Mouse (Mus musculus) cerebellum, adult 11 months (tissue): Measurements from ENCODE around the gene Rnd2.
"Not testable (repeated sequence)": the region's sequence is repeated elsewhere in the genome, so short reads cannot be mapped to it uniquely, and the experiment has no call there.

ENCODE experiments used
- DNase-seq: peaks from one replicate; pipeline ENCODE4 v3.0.0; 2022

Gene Rnd2

DNA sequence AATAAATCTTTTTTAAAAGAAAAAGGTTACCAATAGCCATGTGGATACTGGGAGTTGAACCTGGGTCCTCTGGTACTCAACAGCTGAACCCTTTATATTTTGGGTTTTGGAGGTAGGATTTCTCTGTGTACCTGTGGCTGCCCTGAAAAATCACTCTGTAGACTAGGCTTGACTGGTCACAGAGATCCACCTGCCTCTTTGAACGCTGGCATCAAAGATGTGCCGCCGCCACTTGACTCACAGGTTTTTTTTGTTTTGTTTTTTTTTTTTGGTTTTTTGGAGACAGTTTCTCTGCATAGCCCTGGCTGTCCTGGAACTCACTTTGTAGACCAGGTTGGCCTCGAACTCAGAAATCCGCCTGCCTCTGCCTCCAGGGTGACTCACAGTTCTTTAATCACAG lies 17.0 kb upstream of the Rnd2 start:
- no peak for DNase-seq

DNA sequence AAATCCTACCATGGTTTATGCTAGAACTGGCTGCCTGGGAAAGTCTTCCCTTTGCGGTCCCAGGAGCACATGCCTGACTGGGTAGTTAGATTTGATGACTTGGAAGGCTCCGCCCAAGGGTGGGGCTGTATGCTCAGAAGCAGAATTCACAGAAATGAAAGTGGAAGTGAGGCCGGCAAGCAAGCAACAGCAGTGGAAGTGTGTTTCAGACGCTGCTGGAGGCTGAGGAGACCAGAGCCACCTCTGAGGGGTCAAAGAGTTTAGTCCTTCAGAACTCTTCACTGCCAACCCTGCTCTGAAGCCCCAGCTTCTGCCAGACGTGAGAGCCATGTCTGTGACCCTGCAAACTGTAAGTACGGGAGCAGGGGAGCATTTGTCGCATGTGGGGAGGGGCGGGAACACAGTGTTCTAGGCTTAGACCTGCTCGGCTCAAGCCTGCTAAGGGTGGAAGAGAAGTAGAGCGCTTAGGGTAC lies 16.5 kb upstream of the Rnd2 start, which contains the start of gene Ifi35:
Gene Ifi35 (plus strand): TSS at position 134 of the 473 bp plus-strand sequence.
- no peak for DNase-seq

DNA sequence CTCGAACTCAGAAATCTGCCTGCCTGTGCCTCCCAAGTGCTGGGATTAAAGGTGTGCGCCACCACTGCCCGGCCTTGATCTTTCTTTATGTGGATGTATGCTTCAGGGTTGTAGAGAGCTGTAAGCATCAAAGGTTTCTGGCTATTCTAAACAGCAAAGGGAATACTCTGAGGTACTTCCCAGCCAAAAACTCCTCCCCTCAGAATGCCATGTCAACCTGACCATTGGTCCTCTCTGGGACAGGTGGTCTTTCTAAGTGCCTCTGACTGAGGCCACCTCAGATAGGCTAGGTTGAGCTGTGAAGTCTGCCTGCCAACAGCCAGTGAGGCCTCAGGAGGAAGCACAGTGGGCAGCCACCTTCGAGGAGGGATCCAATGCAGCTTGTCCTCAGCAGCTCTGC lies 15.9 kb upstream of the Rnd2 start:
- DNase-seq, result no peak

DNA sequence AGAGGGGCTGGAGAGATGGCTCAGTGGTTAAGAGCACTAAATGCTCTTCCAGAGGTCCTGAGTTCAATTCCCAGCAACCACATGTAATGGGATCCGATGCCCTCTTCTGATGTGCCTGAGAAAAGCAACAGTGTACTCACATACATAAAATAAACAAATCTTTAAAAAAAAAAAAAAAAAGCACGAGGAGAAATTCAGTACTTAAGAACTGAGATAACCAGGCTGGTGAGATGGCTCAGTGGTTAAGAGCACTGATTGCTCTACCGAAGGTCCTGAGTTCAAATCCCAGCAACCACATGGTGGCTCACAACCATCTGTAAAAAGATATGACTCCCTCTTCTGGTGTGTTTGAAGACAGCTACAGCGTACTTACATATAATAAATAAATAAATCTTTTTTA lies 15.2 kb upstream of the Rnd2 start:
- DNase-seq, result not testable (repeated sequence)

DNA sequence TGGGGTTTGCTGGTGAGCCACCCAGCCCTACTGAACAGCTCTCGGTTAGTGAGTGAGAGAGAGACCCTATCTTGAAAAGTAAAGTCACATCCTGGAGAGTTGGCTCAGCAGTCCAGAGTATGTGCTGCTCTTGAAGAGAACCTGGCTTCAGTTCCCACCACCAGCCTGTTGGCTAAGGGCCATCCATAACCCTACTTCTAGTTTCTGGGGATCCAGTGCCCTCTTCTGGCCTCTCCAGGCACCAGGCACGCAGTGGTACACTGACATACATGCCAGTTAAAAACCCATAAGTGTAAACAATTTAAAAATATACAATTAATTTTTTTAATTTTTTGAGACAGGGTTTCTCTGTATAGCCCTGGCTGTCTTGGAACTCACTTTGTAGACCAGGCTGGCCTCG lies 14.4 kb upstream of the Rnd2 start:
- no peak for DNase-seq

DNA sequence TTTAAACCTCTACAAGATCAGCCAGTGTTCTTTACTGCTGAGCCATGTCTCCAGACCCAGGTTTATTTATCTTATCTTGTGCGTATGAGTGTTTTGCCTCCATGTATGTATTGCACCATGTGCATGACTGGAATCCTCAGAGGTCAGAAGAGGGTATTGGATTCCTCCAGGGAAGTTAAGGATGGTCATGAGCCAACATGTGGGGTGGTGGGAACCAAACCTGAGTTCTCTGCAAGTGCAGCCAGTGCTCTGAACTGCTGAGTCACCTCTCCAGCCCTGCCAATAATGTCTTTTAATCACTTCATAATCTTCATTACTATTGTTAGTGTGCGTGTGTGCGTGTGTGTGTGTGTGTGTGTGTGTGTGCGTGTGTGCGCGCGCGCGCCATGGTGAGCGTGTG lies 13.3 kb upstream of the Rnd2 start:
- DNase-seq, result no peak

DNA sequence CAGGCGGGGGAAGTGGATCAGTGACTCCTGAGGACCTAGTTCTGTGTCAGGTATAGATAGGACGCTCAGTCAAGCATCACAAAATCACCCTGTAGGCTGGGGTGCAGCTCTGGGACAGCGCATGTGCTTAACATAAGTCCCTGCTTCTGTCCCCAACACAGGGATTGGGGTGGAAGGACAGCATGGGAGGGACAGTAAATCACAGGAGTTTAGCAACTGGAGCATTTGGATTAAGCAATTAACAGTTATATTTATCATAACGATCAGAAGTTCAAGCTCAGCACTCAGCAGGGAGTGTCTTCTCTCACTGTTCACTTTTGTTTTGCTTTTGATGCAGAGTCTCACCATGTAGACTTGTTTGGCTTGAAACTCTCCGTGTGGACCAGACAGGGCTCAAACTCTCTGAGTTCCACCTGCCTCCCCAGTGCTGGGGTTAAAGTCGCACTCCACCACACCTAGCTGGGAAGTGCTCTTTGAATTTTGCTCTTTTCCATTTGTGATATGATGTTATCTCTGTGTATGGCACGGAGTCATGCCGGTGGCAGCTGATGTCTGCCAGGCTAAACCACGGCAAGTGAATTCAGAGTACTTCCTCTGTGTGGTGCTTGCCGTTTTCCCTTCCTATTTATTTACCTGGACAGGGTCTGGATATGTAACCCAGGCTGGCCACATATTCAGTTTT lies 12.6 kb upstream of the Rnd2 start:
- DNase-seq, result no peak

DNA sequence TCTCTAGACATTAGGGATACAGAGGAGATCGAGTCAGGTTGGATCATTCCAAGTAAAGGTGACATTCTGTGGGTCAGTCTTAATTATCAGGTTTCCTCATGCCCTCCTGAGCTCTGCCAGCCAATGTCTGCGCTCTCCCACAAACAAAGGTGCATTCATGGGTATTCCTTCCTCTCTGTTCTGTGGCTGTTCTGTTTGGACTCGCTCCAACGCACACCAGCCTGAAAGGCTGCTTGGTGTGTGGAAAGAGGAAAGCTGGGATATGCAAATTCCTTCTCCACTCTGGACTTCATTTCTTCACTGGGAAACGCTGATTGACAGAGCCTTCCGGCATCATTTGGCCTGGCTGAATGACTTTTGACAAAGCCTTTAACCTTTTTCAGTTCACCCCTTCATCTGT lies 10.1 kb upstream of the Rnd2 start:
- no peak for DNase-seq

DNA sequence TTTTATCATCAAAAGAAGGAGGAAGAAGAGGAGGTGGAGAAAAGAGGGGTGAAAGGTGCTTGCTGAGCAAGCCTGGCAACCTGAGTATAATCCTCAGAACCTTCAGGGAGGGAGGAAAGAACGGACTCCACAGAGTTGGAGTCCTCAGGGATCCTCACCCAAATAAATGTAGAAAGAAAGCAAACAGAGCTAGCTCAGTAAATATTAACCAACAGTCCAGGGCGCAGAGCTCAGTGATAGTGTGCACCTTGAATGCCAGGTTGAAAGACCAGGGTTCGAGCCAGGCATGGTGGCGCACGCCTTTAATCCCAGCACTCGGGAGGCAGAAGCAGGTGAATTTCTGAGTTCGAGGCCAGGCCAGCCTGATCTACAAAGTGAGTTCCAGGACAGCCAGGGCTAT lies 9.2 kb upstream of the Rnd2 start:
- no peak for DNase-seq

DNA sequence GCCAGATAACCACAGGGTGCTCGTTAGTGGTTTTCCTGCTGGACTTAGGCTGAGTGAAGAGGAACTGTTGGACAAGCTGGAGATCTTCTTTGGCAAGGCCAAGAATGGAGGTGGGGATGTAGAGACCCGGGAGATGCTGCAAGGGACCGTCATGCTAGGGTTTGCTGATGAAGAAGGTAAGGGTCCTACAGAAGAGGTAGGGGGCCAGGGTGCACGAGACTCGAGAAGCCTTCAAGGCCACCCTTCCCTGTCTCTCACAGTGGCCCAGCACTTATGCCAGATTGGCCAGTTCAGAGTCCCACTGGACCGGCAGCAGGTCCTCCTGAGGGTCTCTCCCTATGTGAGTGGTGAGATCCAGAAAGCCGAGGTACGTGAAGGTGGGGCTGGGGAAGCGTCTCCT lies 7.2 kb upstream of the Rnd2 start:
- no peak for DNase-seq

DNA sequence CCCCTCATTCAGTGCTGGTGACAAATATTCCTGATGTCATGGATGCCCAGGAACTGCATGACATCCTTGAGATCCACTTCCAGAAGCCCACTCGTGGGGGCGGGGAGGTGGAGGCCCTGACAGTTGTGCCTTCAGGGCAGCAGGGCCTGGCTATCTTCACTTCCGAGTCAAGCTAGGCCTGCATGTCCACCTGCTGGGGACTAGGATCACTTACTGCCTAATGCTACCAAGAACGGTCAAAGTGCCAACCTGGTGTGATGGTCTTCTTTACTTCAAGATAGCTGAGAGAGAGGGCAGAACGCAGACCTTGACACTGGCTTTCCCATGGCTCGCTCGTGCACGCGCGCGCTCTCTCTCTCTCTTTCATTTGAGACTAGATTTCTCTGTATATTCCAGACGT lies 6.6 kb upstream of the Rnd2 start:
- no peak for DNase-seq

DNA sequence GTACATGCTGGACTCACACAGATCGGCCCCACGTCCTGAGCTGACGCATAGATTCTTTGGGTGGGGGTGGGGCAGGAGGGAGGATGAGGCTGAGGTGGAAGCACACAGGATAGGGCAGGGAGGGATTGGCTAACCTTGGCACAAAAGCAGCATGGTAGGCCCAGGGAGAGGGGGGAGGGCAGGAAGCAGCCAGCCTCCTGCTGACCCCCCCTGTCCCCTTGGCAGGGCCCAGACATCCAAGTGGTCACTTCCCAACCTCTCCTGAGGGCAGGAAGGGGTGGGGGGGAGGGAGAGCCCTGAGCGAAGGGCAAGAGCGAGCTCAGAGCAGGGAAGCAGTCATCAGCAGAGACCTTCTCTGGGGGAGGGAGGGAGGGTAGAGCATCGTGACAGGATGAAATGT lies 5.1 kb upstream of the Rnd2 start:
- no peak for DNase-seq

DNA sequence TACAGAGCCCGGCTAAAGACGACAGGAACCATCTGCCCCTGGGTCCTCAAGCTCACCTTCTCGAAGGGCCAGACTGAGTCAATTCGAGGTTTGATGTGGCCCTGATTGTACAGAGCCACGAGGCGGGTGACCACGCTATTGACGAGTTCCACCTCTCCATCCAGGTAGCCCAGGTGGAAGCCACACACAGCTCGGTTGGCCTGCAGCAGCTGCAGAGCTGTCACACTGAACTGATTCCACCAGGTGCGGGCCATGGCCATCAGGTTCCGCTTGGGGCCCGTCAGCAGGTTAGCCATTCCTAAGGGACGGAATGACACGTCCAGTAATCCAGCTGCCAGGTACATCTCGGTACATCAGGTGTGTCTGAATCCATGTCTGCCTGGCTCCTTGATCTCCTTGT lies 4.5 kb upstream of the Rnd2 start:
- no peak for DNase-seq

DNA sequence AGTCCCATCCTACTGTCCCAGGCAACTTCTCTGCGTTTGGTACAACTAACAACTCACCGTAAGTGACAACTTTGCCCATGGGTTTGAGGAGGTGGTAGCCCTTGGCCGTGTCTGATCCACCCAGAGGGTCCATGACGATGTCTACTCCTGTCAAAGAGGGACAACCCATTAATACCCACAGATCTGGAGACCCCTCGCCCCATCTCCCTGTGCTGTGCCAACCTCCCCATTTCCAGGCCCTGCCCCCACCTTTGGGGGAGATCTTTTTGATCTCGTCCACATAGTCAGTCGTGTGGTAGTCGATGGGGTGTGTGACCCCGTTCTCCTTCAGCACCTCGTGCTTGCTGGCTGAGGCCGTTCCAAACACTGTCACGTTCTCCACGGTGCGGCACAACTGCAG lies 2.7 kb upstream of the Rnd2 start:
- DNase-seq, result no peak

DNA sequence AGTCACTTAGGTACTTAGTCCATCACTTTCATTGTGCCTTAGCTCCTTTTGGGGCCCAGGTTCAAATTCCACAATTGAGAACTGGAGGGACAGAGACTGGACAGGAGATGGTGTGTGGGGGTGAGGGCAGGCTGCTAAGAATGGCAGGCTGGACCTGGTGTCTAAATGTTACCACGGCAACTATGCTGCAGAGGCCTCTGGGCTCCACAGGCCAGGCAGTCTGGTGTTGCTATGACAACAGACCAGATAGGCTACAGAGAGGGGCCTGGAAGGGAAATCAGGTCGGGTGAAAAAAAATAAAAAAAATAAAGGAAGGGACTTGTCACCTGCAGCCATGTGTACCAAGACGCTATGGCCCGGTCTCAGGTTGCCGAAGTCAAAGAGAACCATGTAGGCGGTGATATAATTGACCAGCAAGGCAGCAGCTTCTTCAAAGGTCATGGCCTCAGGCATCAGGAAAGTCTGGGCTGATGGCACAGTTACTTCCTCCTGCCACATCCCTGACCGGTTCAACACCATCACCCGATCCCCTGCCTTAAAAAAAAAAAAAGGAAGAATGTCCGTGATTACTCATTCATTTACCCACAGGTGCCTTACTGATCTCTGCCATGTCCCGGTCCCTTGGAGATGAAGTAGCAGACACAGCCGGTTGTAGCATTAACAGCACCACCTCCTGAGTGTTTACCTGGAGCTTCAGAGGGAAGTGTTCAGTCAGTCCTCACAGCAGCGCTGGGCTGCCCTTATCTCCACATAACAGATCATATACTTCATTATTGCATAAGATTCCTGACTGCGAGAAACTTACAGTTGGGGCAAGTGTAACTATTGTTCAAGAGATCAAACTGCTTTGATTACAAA lies 2.0 kb upstream of the Rnd2 start:
- DNase-seq, result no peak

DNA sequence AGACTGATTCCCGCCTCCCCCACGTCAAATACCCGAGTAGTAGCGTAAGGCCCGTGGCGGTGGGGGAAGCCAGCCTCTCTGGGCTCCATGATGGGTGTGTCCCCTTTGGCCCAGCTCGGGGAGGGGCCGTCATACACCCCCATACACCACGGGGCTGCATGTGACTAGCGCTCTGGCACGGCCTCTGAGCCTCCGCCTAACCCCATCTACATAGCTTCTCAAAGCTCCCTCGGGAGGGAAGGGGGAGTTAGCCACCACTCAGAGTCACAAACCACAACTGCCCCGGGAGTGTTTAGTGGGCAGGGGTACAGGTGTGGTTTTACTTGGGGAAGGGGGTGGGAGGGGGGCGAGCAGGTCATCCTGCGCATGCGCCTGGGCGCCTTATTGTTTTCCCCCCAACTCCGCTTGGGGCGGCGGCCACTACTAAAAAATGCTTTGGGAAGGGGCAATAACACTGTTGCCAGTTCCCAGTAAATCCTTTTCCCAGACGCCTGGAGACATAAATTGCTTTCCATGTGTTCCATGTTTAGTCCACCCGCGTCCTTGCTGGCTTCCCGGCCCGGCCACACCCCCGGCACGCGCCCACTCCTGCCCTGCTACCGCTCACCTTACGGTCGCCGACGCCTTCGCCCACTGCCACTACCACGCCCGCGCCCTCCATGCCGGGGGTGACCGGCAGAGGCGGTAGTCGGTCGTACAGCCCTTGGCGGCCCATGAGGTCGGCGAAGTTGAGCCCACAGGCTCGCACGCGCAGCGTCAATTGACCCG lies 486 bp downstream of the Rnd2 start:
- DNase-seq, result no peak

DNA sequence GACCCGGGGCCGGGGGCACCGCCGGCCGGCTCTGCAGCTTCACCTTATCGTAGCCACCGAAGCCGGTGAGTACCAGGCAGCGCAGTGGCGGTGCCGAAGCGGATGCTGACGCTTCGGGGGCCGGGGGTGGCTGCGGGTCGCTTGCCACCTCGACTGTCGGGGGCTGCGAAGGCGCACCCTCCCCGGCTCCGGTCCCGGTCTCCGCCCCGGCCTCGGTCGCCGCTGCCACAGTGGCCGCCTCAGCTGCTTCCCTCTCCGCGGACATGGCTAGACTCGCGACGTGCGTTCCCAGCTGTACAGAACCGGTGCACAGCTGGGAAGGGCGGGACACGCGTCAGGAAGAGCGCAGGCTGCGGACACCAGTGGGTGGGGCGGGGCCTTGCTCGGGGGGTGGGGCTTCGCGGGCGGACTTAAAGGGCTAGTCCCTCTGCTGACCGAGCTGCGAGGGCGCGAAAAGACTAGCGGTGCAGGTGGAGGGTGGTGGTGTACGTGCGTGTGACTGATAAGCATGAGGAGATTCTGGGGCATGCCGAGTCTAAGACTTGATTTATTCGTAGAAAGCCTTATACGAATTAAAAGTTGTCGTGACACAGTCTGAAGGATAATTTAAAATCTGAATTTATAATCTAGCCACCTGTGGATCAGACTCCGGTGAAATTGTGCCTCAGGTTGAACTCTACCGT lies 1.2 kb downstream of the Rnd2 start, which contains the start of gene Vat1:
Gene Vat1 (minus strand): TSS at position 362 of the 683 bp plus-strand sequence.
- peak; percentile 41 for DNase-seq

DNA sequence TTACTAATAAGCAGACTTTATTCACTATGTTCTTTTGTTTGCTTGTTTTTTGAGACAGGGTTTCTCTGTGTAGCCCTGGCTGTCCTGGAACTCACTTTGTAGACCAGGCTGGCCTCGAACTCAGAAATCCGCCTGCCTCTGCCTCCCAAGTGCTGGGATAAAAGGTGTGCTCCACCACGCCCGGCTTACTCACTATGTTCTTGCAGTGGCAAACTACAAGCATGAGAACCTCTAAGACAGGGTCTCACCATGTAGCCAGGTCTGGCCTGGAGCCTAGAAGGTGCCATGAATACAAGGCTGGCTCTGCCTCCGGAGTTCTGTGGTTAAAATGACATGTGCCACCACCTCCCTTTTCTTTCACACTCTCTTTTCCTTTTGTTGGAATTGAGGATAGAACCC lies 1.8 kb downstream of the Rnd2 start:
- DNase-seq, result not testable (repeated sequence)

DNA sequence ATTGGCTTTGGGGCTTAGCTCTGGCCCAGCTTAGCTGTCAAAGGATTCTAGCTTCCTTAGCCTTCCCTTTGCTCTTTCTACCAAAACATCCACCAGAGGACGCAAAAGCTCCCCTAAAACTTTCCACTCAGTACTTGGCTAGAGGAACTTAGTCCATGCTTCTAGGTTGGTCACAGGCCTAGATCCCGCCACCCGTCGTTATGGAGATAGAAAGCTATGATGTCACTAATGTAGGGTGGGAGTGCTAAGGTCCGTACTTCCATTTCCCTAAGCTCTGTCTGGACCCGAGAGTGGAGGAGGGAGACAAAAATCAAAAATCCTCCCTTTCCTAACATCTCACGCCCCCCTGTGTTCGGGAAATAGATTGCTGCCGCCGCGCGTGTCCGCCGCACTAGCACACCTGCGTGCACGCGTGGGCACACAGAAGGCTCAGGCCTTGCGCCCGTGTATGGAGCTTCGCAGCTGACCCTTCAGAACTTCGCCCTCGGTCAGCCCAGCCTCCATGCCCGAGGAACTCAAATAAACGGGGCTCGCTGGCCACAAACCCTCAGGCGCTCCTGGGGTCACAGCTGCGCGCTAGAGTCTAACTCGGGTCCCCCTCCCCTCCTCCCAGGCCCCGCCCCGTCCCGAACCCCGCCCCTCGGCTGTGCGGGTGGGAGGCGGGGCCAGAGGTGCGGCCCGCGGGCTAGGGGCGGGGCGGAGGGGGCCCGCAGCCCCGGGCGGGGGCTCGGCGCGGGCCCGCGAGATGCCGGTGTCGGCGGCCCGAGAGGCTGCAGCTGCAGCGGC lies 2.9 kb downstream of the Rnd2 start:
- DNase-seq, result peak; percentile 48

DNA sequence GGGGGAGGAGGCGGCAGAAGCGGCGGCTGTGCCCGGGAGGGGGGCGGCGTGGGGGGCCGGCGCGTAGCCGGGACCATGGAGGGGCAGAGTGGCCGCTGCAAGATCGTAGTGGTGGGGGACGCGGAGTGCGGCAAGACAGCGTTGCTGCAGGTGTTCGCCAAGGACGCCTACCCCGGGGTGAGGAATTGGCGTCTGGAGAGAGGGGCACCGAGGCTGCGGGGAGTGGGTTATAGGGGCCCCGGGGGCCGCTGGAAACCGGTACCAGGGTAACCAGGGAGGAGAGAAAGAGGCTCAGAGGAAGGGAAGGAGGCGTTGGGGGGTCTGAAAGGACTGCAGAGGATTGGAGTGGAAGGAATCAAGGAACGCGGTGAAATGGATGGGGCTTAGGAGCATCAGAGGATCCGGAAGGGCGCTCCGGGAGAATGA lies 3.5 kb downstream of the Rnd2 start:
- peak; percentile 29 for DNase-seq

DNA sequence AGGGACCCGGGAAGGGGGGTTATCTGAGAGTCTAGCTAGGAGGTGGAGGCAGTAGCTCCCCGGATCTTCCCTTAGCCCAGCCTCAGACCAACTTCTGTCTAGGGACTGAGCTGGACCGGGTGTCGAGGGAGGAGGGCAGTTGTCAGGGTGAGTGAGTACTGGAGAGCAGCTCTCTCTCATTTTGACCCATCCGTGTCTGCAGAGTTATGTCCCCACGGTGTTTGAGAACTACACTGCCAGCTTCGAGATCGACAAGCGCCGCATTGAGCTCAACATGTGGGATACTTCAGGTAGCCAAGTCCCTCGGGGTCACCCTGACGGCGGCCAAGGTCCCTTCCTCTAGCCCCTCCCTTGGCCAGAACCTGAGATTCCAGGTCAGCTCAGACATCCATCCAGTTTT lies 3.9 kb downstream of the Rnd2 start:
- no peak for DNase-seq

DNA sequence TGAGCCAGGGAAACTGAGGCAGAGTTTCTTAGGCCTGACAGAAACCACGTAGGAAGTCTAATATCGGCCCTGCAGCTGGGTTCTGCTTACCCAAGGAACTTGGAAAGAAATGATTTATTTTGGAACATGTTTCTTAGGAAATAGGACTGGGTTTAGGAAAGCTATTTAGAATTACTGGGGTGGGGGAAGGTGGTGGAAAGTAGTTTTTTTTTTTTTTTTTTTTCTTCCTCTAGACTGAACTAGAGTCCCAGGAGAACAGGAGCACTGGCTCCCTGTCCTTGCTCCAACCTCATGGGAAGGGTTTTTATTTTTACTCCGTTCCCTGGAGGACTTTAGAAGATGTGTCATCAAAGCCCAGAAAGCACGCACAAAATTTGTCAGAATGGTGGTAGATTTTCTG lies 4.4 kb downstream of the Rnd2 start:
- DNase-seq, result no peak
